Mouse (Mus musculus): ENCODE data around the gene Tm9sf2. TPM values are rescaled to one million over a fixed set of nuclear protein-coding genes. Genes with fewer than 3 reads are reported as not detected.
"Not testable (repeated sequence)": the region's sequence is repeated elsewhere in the genome, so short reads cannot be mapped to it uniquely, and the experiment has no call there.

Gene Tm9sf2
- polyA plus RNA-seq, 1 experiment, result 163 TPM

DNA sequence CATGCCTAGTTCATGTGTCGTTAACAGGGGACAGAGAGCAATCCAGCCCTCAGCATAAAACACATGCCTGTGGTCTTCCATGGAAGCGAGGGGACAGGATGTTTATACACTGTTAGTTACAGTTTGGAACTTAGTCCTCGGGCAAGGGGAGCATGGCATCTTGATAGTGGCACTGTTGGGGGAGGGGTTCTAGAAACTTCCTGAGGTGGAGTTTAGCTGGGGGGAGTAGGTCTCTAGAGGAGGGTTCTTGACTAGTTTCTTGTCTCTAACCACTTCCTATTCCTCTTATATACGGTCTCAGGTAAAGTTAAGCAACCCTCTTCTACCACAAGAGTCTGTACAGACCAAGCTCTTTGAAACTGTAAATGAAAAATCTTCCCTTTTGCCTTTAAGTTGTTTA, 40.6 kb upstream of the Tm9sf2 start:
- Histone ChIP-seq H3K27me3 (ENCODE audit: control insufficient read depth, insufficient read depth, low read length) (no peaks in the 10 kb centered on the region), H3K4me1 (ENCODE audit: control insufficient read depth, insufficient read depth, low read length) (peaks cover 2% of the 10 kb centered on the region), H3K36me3 (ENCODE audit: control insufficient read depth, insufficient read depth, low read length) (no peaks in the 10 kb centered on the region), H3K27ac (ENCODE audit: control insufficient read depth, insufficient read depth, low read depth, low read length) (no peak overlapping the region), H3K4me3 (ENCODE audit: control insufficient read depth, low read depth, low read length) (no peak overlapping the region)
- TF ChIP-seq CTCF (IDR thresholded peaks at IDR 0.05; ENCODE audit: control insufficient read depth, insufficient read depth, insufficient replicate concordance, low read depth, low read length), result no peak
- no peak for TF ChIP-seq POLR2A (IDR thresholded peaks at IDR 0.05; ENCODE audit: control insufficient read depth, low read depth, low read length)

DNA sequence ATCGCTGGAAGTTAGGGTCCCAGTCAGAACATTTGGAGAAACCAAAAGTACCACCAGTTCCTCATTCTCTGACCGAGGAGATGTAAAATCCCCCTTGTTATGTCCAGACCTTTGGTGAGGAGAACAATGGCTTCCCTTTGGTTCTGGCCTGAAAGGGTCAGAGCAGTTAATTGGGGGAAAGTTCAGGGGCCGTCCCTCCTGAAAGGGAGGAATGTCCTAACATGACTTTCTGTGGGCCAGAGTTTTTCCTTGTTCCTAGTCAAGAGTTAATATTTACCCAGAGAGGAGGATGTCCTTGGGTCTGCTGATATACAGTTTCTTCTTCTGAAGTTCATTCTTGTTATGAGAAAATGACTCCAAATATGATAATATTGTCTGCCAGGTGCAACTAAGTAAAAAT, 38.8 kb upstream of the Tm9sf2 start:
- H3K4me3 ChIP-seq (ENCODE audit: control insufficient read depth, low read depth, low read length); H3K27me3 ChIP-seq (ENCODE audit: control insufficient read depth, insufficient read depth, low read length); H3K36me3 ChIP-seq (ENCODE audit: control insufficient read depth, insufficient read depth, low read length); H3K27ac ChIP-seq (ENCODE audit: control insufficient read depth, insufficient read depth, low read depth, low read length); H3K4me1 ChIP-seq (ENCODE audit: control insufficient read depth, insufficient read depth, low read length): not testable (repeated sequence)

- Histone ChIP-seq H3K27me3 (ENCODE audit: control insufficient read depth, insufficient read depth, low read length) (no peaks in the 10 kb centered on the region), H3K4me1 (ENCODE audit: control insufficient read depth, insufficient read depth, low read length) (peaks cover 2% of the 10 kb centered on the region), H3K27ac (ENCODE audit: control insufficient read depth, insufficient read depth, low read depth, low read length) (peak overlapping the region; percentile 48; the same call in 1 of the 2 replicates), H3K4me3 (ENCODE audit: control insufficient read depth, low read depth, low read length) (no peak overlapping the region), H3K36me3 (ENCODE audit: control insufficient read depth, insufficient read depth, low read length) (no peaks in the 10 kb centered on the region)
- TF ChIP-seq CTCF (IDR thresholded peaks at IDR 0.05; ENCODE audit: control insufficient read depth, insufficient read depth, insufficient replicate concordance, low read depth, low read length) (no peak), POLR2A (IDR thresholded peaks at IDR 0.05; ENCODE audit: control insufficient read depth, low read depth, low read length) (no peak)
Measured at GRCm38 (mm10) chr14:122068801-122069695, 37.8 kb upstream of the Tm9sf2 start.

GRCm38 (mm10) chr14:122069948-122070347, 36.9 kb upstream of the Tm9sf2 start:
- Histone ChIP-seq H3K4me3 (ENCODE audit: control insufficient read depth, low read depth, low read length) (no peak overlapping the region), H3K4me1 (ENCODE audit: control insufficient read depth, insufficient read depth, low read length) (peaks cover 6% of the 10 kb centered on the region), H3K27ac (ENCODE audit: control insufficient read depth, insufficient read depth, low read depth, low read length) (no peak overlapping the region), H3K27me3 (ENCODE audit: control insufficient read depth, insufficient read depth, low read length) (no peaks in the 10 kb centered on the region), H3K36me3 (ENCODE audit: control insufficient read depth, insufficient read depth, low read length) (no peaks in the 10 kb centered on the region)
- TF ChIP-seq CTCF (IDR thresholded peaks at IDR 0.05; ENCODE audit: control insufficient read depth, insufficient read depth, insufficient replicate concordance, low read depth, low read length) (no peak), POLR2A (IDR thresholded peaks at IDR 0.05; ENCODE audit: control insufficient read depth, low read depth, low read length) (no peak)

DNA sequence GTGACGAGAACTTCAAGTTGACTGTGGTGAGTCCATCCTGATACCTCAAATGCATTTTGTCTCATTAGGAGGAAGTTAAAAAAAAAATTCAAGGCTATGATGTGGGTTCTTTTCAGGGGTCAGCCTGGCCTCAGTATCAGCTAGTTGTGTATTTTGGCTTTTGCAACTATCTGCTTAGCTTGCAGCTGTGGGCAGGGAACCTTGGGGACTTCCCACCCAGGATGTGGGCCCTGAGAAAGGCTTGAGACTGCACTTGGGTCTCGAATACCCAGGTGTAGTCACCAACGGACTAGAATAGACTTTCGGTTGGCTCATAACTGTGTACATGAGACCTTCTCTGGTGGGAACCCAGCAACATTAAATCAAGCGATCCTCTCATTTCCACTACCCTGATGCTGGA, 33.4 kb upstream of the Tm9sf2 start:
- Histone ChIP-seq H3K27ac (ENCODE audit: control insufficient read depth, insufficient read depth, low read depth, low read length) (no peak overlapping the region), H3K4me3 (ENCODE audit: control insufficient read depth, low read depth, low read length) (no peak overlapping the region), H3K36me3 (ENCODE audit: control insufficient read depth, insufficient read depth, low read length) (no peaks in the 10 kb centered on the region), H3K27me3 (ENCODE audit: control insufficient read depth, insufficient read depth, low read length) (no peaks in the 10 kb centered on the region), H3K4me1 (ENCODE audit: control insufficient read depth, insufficient read depth, low read length) (peaks cover 6% of the 10 kb centered on the region)
- TF ChIP-seq CTCF (IDR thresholded peaks at IDR 0.05; ENCODE audit: control insufficient read depth, insufficient read depth, insufficient replicate concordance, low read depth, low read length) (no peak), POLR2A (IDR thresholded peaks at IDR 0.05; ENCODE audit: control insufficient read depth, low read depth, low read length) (no peak)

DNA sequence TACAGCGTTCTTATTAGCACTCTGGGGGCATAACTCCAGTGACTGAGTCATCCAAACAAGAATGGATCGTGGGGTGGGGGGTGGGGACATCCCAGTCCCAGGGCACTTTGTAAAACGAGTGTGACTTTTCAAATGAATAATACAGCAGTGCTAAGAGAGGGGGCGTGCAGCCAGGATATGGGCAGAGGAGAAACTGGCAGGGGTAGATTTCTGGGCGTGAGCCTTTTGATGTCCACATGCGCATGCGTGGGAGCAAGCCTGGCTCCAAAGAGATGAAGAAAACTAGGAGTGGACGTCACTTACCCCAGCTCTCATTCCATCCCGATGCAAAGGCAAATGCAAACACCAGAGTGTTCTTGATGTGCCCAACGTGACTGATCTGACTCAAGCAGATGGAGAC, 32.5 kb upstream of the Tm9sf2 start:
- Histone ChIP-seq H3K36me3 (ENCODE audit: control insufficient read depth, insufficient read depth, low read length) (no peaks in the 10 kb centered on the region), H3K4me3 (ENCODE audit: control insufficient read depth, low read depth, low read length) (no peak overlapping the region; the same call in 1 of the 2 replicates), H3K4me1 (ENCODE audit: control insufficient read depth, insufficient read depth, low read length) (peaks cover 6% of the 10 kb centered on the region), H3K27me3 (ENCODE audit: control insufficient read depth, insufficient read depth, low read length) (no peaks in the 10 kb centered on the region), H3K27ac (ENCODE audit: control insufficient read depth, insufficient read depth, low read depth, low read length) (no peak overlapping the region; the same call in 1 of the 2 replicates)
- no peak for TF ChIP-seq POLR2A (IDR thresholded peaks at IDR 0.05; ENCODE audit: control insufficient read depth, low read depth, low read length)
- no peak for TF ChIP-seq CTCF (IDR thresholded peaks at IDR 0.05; ENCODE audit: control insufficient read depth, insufficient read depth, insufficient replicate concordance, low read depth, low read length)

DNA sequence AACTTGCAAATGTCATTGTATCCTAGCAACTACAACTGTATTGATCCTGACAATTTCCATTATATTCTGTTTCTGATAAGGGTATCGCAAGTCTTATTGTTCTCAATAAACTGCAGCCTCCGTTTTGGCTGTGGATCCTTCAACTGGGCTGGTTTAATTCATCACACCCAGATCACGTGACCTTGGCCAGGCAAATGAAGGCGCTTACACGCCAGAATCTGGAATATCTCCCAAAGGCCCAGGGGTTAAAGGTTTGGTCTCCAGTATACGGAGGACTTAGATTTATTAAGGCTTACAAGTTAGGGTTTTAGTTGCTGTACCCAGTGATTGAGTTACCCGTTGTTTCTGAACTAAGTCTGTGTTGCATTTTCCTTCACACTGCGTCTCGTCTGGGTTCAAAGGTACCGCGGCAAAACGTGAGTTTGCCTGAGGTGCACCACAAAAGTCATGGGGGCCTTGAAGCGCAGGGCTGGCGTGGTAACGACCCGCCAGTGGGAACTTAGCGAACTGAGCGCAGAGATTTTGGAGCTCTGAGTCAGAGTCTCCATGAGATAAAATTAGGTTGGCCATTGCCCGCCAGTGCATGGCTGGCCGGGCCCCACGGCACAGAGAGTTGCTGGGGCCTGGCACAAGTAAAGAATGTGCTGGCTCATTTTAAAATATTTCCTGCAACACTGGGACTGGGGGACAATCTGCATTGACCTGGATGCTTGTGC, 31.2 kb upstream of the Tm9sf2 start:
- no peaks in the 10 kb centered on the region for H3K27me3 ChIP-seq (ENCODE audit: control insufficient read depth, insufficient read depth, low read length)
- no peak overlapping the region for H3K4me3 ChIP-seq (ENCODE audit: control insufficient read depth, low read depth, low read length)
- H3K27ac ChIP-seq (ENCODE audit: control insufficient read depth, insufficient read depth, low read depth, low read length), result no peak overlapping the region
- TF ChIP-seq CTCF (IDR thresholded peaks at IDR 0.05; ENCODE audit: control insufficient read depth, insufficient read depth, insufficient replicate concordance, low read depth, low read length) (no peak), POLR2A (IDR thresholded peaks at IDR 0.05; ENCODE audit: control insufficient read depth, low read depth, low read length) (no peak)
- peaks cover 6% of the 10 kb centered on the region for H3K4me1 ChIP-seq (ENCODE audit: control insufficient read depth, insufficient read depth, low read length)
- H3K36me3 ChIP-seq (ENCODE audit: control insufficient read depth, insufficient read depth, low read length), result no peaks in the 10 kb centered on the region

All from testis, adult 2 months (tissue).